Mouse (Mus musculus) thymus, adult 18-20 months (tissue): ENCODE measurements around the gene Fam198a.
A peak's percentile ranks its signal among the peaks of the same experiment; 100 is the strongest.

Source experiments
- DNase-seq, 2 experiments: peaks; one replicate each; pipeline ENCODE4 v3.0.0; 2022; ENCODE audit warnings: mixed read lengths in 2 of 2

The Fam198a gene

GRCm38 (mm10) chr9:121926634-121927405 is 24.0 kb upstream of the Fam198a start:
- DNase-seq = no peak

GRCm38 (mm10) chr9:121927721-121928120 is 23.1 kb upstream of the Fam198a start:
- no peak for DNase-seq

- peak in 1 of 2 experiments; percentile 33 for DNase-seq
Observed at GRCm38 (mm10) chr9:121928498-121928897, 22.3 kb upstream of the Fam198a start.

GRCm38 (mm10) chr9:121934856-121935255 is 15.9 kb upstream of the Fam198a start:
- no peak for DNase-seq

GRCm38 (mm10) chr9:121936952-121937351 is 13.8 kb upstream of the Fam198a start:
- no peak for DNase-seq

- DNase-seq = peak in 1 of 2 experiments; percentile 26
Observed at GRCm38 (mm10) chr9:121937451-121937864, 13.3 kb upstream of the Fam198a start.

GRCm38 (mm10) chr9:121937944-121938355 is 12.8 kb upstream of the Fam198a start:
- DNase-seq = no peak

- no peak for DNase-seq
Observed at GRCm38 (mm10) chr9:121943005-121943404, 7.8 kb upstream of the Fam198a start.

- no peak for DNase-seq
Observed at GRCm38 (mm10) chr9:121943628-121944027, 7.2 kb upstream of the Fam198a start.

GRCm38 (mm10) chr9:121947784-121948183 is 3.0 kb upstream of the Fam198a start:
- DNase-seq = no peak

- no peak for DNase-seq
Observed at GRCm38 (mm10) chr9:121948431-121948830, 2.4 kb upstream of the Fam198a start.

- DNase-seq = no peak
Observed at GRCm38 (mm10) chr9:121951114-121951423, 281 bp downstream of the Fam198a start.

GRCm38 (mm10) chr9:121952596-121952995 is 1.8 kb downstream of the Fam198a start:
- DNase-seq = no peak

- DNase-seq = no peak
Observed at GRCm38 (mm10) chr9:121959966-121960635, 9.3 kb downstream of the Fam198a start.

- no peak for DNase-seq
Observed at GRCm38 (mm10) chr9:121964941-121965340, 14.2 kb downstream of the Fam198a start.

- no peak for DNase-seq
Observed at GRCm38 (mm10) chr9:121968258-121968657, 17.5 kb downstream of the Fam198a start.

GRCm38 (mm10) chr9:121969841-121970381 is 19.1 kb downstream of the Fam198a start:
- no peak for DNase-seq

GRCm38 (mm10) chr9:121973207-121973606 is 22.4 kb downstream of the Fam198a start:
- DNase-seq = no peak

- no peak for DNase-seq
Observed at GRCm38 (mm10) chr9:121974141-121974986, 23.6 kb downstream of the Fam198a start.

- no peak for DNase-seq
Observed at GRCm38 (mm10) chr9:121975321-121975720, 24.5 kb downstream of the Fam198a start.

- DNase-seq = no peak
Observed at GRCm38 (mm10) chr9:121981046-121981445, 30.3 kb downstream of the Fam198a start.

GRCm38 (mm10) chr9:121981466-121982105 is 30.8 kb downstream of the Fam198a start:
- no peak for DNase-seq

GRCm38 (mm10) chr9:121982214-121982613 is 31.4 kb downstream of the Fam198a start:
- DNase-seq = no peak
